Mouse (Mus musculus) neural tube, embryonic 14.5 days (tissue): ENCODE measurements around the gene Fam13c. TPM values are rescaled to one million over a fixed set of nuclear protein-coding genes. Genes with fewer than 3 reads are reported as not detected.
A peak's percentile ranks its signal among the peaks of the same experiment; 100 is the strongest.

Experiments
- ATAC-seq: fragments of 200-750 bp; cut with Nextera tagmentation; 2 replicates; pipeline ENCODE4 v1.8.0; 2017; ENCODE audit warnings: low read depth, mild to moderate bottlenecking, moderate TSS enrichment, moderate library complexity
- H3K27ac ChIP-seq: fragments of 300-500 bp; sonication (generic); 2 replicates; pipeline ENCODE4 v1.5.1; 2014; ENCODE audit warnings: low read depth, mild to moderate bottlenecking, control low read depth, low read length, moderate library complexity, mixed read lengths
- H3K27me3 ChIP-seq: fragments of 300-500 bp; sonication (generic); 2 replicates; pipeline ENCODE4 v1.6.1; 2014; ENCODE audit warnings: low read length; ENCODE audit not compliant: control insufficient read depth, insufficient read depth
- H3K36me3 ChIP-seq: fragments of 300-500 bp; sonication (generic); 2 replicates; pipeline ENCODE4 v1.6.1; 2014; ENCODE audit warnings: low read length, mixed read lengths; ENCODE audit not compliant: control insufficient read depth, insufficient read depth
- H3K4me1 ChIP-seq: fragments of 300-500 bp; sonication (generic); 2 replicates; pipeline ENCODE4 v1.6.1; 2014; ENCODE audit warnings: low read length; ENCODE audit not compliant: control insufficient read depth, insufficient read depth
- H3K4me2 ChIP-seq: fragments of 300-500 bp; sonication (generic); 2 replicates; pipeline ENCODE4 v1.6.1; 2014; ENCODE audit warnings: mild to moderate bottlenecking, low read depth, low read length, control low read depth
- H3K4me3 ChIP-seq: fragments of 300-500 bp; sonication (generic); 2 replicates; pipeline ENCODE4 v1.5.1; 2014; ENCODE audit warnings: low read depth, low read length, control low read depth, mixed read lengths
- H3K9ac ChIP-seq: fragments of 300-500 bp; sonication (generic); replicated peaks from 2 replicates; pipeline ENCODE4 v1.6.1; 2014; ENCODE audit warnings: low read depth, mild to moderate bottlenecking, control low read depth, low read length, mixed read lengths
- H3K9me3 ChIP-seq: fragments of 300-500 bp; sonication (generic); 2 replicates; pipeline ENCODE4 v1.6.1; 2016; ENCODE audit warnings: low read length; ENCODE audit not compliant: control insufficient read depth
- WGBS: fragments of 180-500 bp; shearing (Covaris S2); extraction: QIAGEN DNeasy Blood & Tissue Kit; methylation state at CpG from one replicate; pipeline ENCODE4 v1.1.7; 2014; 5-methylcytosine and 5-hydroxymethylcytosine counted together
- polyA plus RNA-seq: library from polyadenylated mRNA; unstranded; fragments of >200 nt; fragmentation: Nextera tagmentation; extraction: Ambion mirVana; gene quantifications from 2 replicates; pipeline ENCODE4 v1.2.1, GENCODE M21; 2014

Fam13c gene
- 21.8 and 22.4 TPM in 2 replicates for polyA plus RNA-seq

DNA sequence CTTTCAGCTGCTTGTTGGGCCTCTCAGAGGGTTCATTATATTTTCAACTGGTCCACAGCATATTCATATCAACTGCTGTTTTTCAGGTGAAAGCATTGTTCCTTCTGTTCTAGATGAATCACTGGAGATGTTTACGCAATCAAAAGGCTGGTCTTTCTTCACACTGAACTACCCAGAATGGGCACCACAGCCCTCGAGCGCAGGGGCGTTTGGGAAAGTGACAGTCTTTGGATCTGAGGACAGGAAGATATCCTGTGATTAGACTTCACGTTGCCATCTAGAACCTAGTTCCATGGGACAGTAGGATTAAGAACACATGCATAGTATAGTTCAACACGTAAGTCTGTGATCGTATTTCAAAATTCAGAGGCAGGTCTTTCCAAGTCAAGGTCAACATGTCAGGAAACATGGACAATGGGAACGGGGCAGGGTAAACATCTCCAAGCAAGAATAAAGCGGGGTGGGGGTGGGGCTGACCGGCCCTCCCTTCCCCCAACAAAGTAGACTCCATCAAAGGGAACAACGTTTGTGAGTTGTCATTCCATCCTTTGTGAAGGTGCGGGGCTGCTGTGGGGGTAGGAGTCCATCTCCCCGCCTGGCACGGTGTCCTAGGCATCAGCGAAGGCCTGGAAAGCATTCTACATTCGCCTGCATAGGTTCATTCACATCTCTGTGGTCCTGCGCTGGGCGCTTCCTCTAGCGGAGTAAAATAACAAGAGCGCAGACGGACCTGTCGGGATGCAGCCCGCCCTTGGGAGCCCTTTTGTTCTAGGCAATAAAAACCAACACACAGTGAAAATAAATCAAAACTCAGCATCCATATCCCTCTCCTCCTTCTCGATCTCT lies at the start of gene Fam13c:
Gene Fam13c, plus strand, starts transcription at position 806 of the 846 bp plus-strand sequence.
- H3K9me3 ChIP-seq = no peaks in the 10 kb centered on the region
- peak; percentile 70 for ATAC-seq
- peaks cover 12% of the 10 kb centered on the region for H3K4me1 ChIP-seq
- WGBS = 9% methylated on average over 24 of the region's 24 CpGs
- H3K27ac ChIP-seq = peak within 1 kb of the TSS; percentile 95
- peak within 1 kb of the TSS; percentile 52 for H3K4me2 ChIP-seq
- H3K4me3 ChIP-seq = peak within 1 kb of the TSS; percentile 46
- H3K27me3 ChIP-seq = no peaks in the 10 kb centered on the region
- no peaks in the 10 kb centered on the region for H3K36me3 ChIP-seq
- H3K9ac ChIP-seq = peak within 1 kb of the TSS; percentile 70

DNA sequence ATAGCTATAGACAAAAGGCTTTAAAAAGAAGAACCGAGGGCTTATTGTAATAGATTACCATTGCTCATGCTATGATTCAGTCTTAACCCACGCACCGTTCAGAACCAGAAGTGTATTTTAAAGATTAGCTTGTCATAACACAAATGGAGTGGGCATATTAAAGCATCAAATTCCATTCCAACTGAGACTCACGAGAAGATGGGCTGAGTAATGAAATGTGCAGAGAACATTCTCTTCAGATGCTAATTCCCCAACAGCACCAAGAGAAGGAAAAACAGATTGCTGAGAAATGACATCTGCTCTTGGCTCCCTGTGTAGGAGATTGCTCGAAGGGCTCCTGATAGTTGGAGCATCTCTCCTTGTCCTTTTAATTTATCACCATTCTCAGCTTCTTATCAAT lies 44.4 kb upstream of the Fam13c start:
- Histone ChIP-seq H3K9ac (no peak overlapping the region), H3K4me3 (no peak overlapping the region), H3K4me2 (no peak overlapping the region), H3K9me3 (no peaks in the 10 kb centered on the region; the same call in 1 of the 2 replicates), H3K27me3 (no peaks in the 10 kb centered on the region), H3K36me3 (no peaks in the 10 kb centered on the region), H3K4me1 (no peaks in the 10 kb centered on the region), H3K27ac (no peak overlapping the region)
- ATAC-seq = no peak
- WGBS = 92% methylated on average over 5 of the region's 5 CpGs

DNA sequence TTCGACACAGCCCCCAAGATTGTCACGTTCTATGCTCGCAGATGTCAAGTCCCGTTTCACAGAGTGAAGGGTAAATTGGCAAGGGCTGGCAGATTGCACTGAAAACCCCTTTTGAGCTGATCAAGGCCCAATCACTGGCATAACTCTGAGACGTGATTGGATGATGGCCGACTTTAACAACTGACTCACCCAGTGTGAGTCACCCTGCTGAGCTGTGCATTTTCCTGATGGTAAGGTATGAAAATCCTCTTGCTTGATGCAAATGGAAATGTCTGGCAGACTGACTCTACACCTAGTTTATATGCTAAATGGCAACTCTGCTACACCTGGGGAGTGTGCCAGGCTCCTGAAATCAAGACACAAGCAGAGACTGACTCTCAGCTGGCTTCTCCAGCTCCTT lies 42.1 kb upstream of the Fam13c start:
- no peak overlapping the region for H3K4me3 ChIP-seq
- WGBS = 89% methylated on average over 6 of the region's 6 CpGs
- no peak overlapping the region for H3K9ac ChIP-seq
- H3K36me3 ChIP-seq = no peaks in the 10 kb centered on the region
- no peaks in the 10 kb centered on the region for H3K4me1 ChIP-seq
- H3K27ac ChIP-seq = no peak overlapping the region
- no peaks in the 10 kb centered on the region for H3K27me3 ChIP-seq
- no peaks in the 10 kb centered on the region; the same call in 1 of the 2 replicates for H3K9me3 ChIP-seq
- ATAC-seq = no peak
- no peak overlapping the region for H3K4me2 ChIP-seq

GRCm38 (mm10) chr10:70402006-70402405 lies 38.3 kb upstream of the Fam13c start:
- no peaks in the 10 kb centered on the region for H3K36me3 ChIP-seq
- H3K9me3 ChIP-seq = no peaks in the 10 kb centered on the region
- no peak overlapping the region for H3K4me3 ChIP-seq
- ATAC-seq = no peak
- WGBS = 86% methylated on average over 4 of the region's 4 CpGs
- H3K4me2 ChIP-seq = no peak overlapping the region
- no peaks in the 10 kb centered on the region for H3K27me3 ChIP-seq
- H3K27ac ChIP-seq = no peak overlapping the region
- no peaks in the 10 kb centered on the region for H3K4me1 ChIP-seq
- no peak overlapping the region for H3K9ac ChIP-seq

DNA sequence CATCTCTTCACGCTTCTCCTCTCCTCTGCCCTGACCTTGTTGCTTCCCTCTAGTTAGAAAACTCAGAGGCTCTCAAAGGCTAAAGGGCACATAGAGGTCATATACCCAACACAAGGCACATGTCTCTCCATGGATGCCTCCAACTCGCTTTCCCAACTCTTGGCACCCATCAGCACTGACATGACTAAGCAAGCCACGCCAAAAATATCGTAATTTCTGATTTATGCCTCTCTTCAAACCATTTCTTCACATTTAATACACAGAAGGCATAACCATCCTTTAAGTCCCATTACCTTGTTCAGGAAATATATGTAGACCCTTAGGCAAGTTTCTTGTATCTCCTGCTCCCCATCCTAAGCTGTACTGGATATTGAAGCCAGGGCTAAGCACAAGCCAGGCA lies 37.6 kb upstream of the Fam13c start:
- no peak overlapping the region for H3K27ac ChIP-seq
- H3K9me3 ChIP-seq = no peaks in the 10 kb centered on the region
- no peak overlapping the region for H3K9ac ChIP-seq
- no peak for ATAC-seq
- H3K4me3 ChIP-seq = no peak overlapping the region
- 85% methylated on average over 4 of the region's 4 CpGs for WGBS
- H3K36me3 ChIP-seq = no peaks in the 10 kb centered on the region
- H3K4me2 ChIP-seq = no peak overlapping the region
- H3K4me1 ChIP-seq = no peaks in the 10 kb centered on the region
- no peaks in the 10 kb centered on the region for H3K27me3 ChIP-seq

- H3K4me3 ChIP-seq = no peak overlapping the region
- ATAC-seq = no peak
- no peaks in the 10 kb centered on the region for H3K27me3 ChIP-seq
- 0 out of 2 replicates have a peak, but pooled peaks cover 2% of the 10 kb centered on the region for H3K4me1 ChIP-seq
- 94% methylated on average over 6 of the region's 6 CpGs for WGBS
- H3K9me3 ChIP-seq = no peaks in the 10 kb centered on the region
- no peak overlapping the region for H3K4me2 ChIP-seq
- no peak overlapping the region for H3K27ac ChIP-seq
- H3K36me3 ChIP-seq = no peaks in the 10 kb centered on the region
- H3K9ac ChIP-seq = no peak overlapping the region
Observed at GRCm38 (mm10) chr10:70417811-70418486, 22.3 kb upstream of the Fam13c start.

GRCm38 (mm10) chr10:70419282-70420264 lies 20.7 kb upstream of the Fam13c start:
- ATAC-seq = no peak; the same call in 1 of the 2 replicates
- H3K36me3 ChIP-seq = no peaks in the 10 kb centered on the region
- H3K9me3 ChIP-seq = no peaks in the 10 kb centered on the region
- WGBS = 43% methylated on average over 15 of the region's 15 CpGs
- H3K9ac ChIP-seq = no peak overlapping the region
- H3K27ac ChIP-seq = no peak overlapping the region
- H3K4me1 ChIP-seq = 0 out of 2 replicates have a peak, but pooled peaks cover 2% of the 10 kb centered on the region
- 0 out of 2 replicates have a peak overlapping the region, but pooled peaks have one; percentile 14 for H3K4me2 ChIP-seq
- H3K4me3 ChIP-seq = no peak overlapping the region
- H3K27me3 ChIP-seq = no peaks in the 10 kb centered on the region

- 55% methylated on average over 3 of the region's 3 CpGs for WGBS
- Histone ChIP-seq H3K36me3 (no peaks in the 10 kb centered on the region), H3K9ac (no peak overlapping the region), H3K9me3 (no peaks in the 10 kb centered on the region), H3K27ac (no peak overlapping the region), H3K4me3 (no peak overlapping the region), H3K27me3 (no peaks in the 10 kb centered on the region), H3K4me1 (no peaks in the 10 kb centered on the region), H3K4me2 (no peak overlapping the region)
- ATAC-seq = no peak
Observed at GRCm38 (mm10) chr10:70426373-70426772, 13.9 kb upstream of the Fam13c start.
